Mouse (Mus musculus) activated CD4-positive, CD25-positive, alpha-beta regulatory T cell, adult 4 months (primary cell): ENCODE data around the gene Idh2. TPM values are rescaled to one million over a fixed set of nuclear protein-coding genes. Genes with fewer than 3 reads are reported as not detected.

Experiments
- ATAC-seq: one replicate; pipeline ENCODE4 v1.8.0; 2017
- polyA plus RNA-seq, 2 experiments: library from polyadenylated mRNA; unstranded; fragments of 100-300 nt; shearing (Covaris generic); gene quantifications; one replicate each; pipeline ENCODE4 v1.2.1; 2017

Idh2 gene
- polyA plus RNA-seq, 2 experiments from 2014 or later = 24.8 to 31.7 TPM

GRCm38 (mm10) chr7:80081586-80082554 is 33.3 kb downstream of the Idh2 start:
- ATAC-seq = no peak

GRCm38 (mm10) chr7:80078792-80079301 is 36.3 kb downstream of the Idh2 start:
- ATAC-seq = no peak

GRCm38 (mm10) chr7:80077801-80078200 is 37.4 kb downstream of the Idh2 start:
- no peak for ATAC-seq

GRCm38 (mm10) chr7:80076961-80077716 is 38.1 kb downstream of the Idh2 start:
- ATAC-seq = no peak

GRCm38 (mm10) chr7:80075946-80076583 is 39.1 kb downstream of the Idh2 start:
- no peak for ATAC-seq

- ATAC-seq = peak; percentile 79
These were observed 40.2 kb downstream of the Idh2 start for GRCm38 (mm10) chr7:80074921-80075441.

GRCm38 (mm10) chr7:80073506-80073905 is 41.7 kb downstream of the Idh2 start:
- ATAC-seq = no peak

- ATAC-seq = no peak
These were observed 42.9 kb downstream of the Idh2 start for GRCm38 (mm10) chr7:80072297-80072696.

GRCm38 (mm10) chr7:80071209-80071608 is 44.0 kb downstream of the Idh2 start:
- no peak for ATAC-seq

GRCm38 (mm10) chr7:80069615-80070327 is 45.4 kb downstream of the Idh2 start:
- ATAC-seq = no peak

GRCm38 (mm10) chr7:80068341-80068740 is 46.9 kb downstream of the Idh2 start:
- no peak for ATAC-seq

- peak; percentile 36 for ATAC-seq
These were observed 48.3 kb downstream of the Idh2 start for GRCm38 (mm10) chr7:80066675-80067455.

- ATAC-seq = no peak
These were observed 49.9 kb downstream of the Idh2 start for GRCm38 (mm10) chr7:80065250-80065649.

GRCm38 (mm10) chr7:80063902-80064736 is 51.1 kb downstream of the Idh2 start:
- ATAC-seq = no peak

- no peak for ATAC-seq
These were observed 51.9 kb downstream of the Idh2 start for GRCm38 (mm10) chr7:80063244-80063643.

- no peak for ATAC-seq
These were observed 52.9 kb downstream of the Idh2 start for GRCm38 (mm10) chr7:80062083-80062826.

- ATAC-seq = no peak
These were observed 55.0 kb downstream of the Idh2 start for GRCm38 (mm10) chr7:80060012-80060778.

- ATAC-seq = no peak
These were observed 55.9 kb downstream of the Idh2 start for GRCm38 (mm10) chr7:80059064-80059838.
